Mouse (Mus musculus) liver, adult 2 months (tissue): ENCODE measurements around the gene Gabbr1.

Experiments used
- CTCF ChIP-seq: fragments of 200-500 bp; IDR thresholded peaks from 2 replicates; pipeline ENCODE4 v1.5.1; 2011; ENCODE audit warnings: low read depth, low read length, control low read depth
- POLR2A ChIP-seq: fragments of 200-500 bp; IDR thresholded peaks from 2 replicates; pipeline ENCODE4 v1.6.1; 2011; ENCODE audit warnings: low read length, control low read depth; ENCODE audit not compliant: insufficient read depth; ENCODE audit errors: extremely low read depth

GRCm38 (mm10) chr17:37050399-37050798 lies 4.6 kb downstream of the Gabbr1 start:
- no peak for TF ChIP-seq POLR2A
- TF ChIP-seq CTCF = no peak
